In genomic region chr6:31100084-31100579, GRCm38 (mm10) we compare ENCODE assay signal across 10 mouse cellular contexts.
DNase-seq lines count a peak whose midpoint lies in the region; ATAC-seq and TF ChIP-seq lines count a peak whose summit lies in the region.
"Had no signal": no experiment of that assay in that cellular context is flagged by ENCODE, and none has a peak within 500 bp of the region (broad histone marks: within the 10 kb centered on the region; RNA-seq: fewer than 3 reads in every experiment).

No protein-coding gene starts in this region.

- H3K9me3 ChIP-seq in megakaryocyte, embryonic 14.5 days = no peaks in the 10 kb centered on the region
- no peaks in the 10 kb centered on the region for H3K9me3 ChIP-seq in heart, embryonic 12.5 days (replicated peaks)
- no peaks in the 10 kb centered on the region for H3K9me3 ChIP-seq in forebrain, postnatal 0 days (ENCODE audit: low read length)
- H3K9me3 ChIP-seq: embryonic facial prominence, embryonic 13.5 days; lung, embryonic 15.5 days had no signal

- H3K9ac ChIP-seq in heart, embryonic 12.5 days = no peak overlapping the region
- no peak overlapping the region for H3K9ac ChIP-seq in forebrain, postnatal 0 days
- H3K9ac ChIP-seq: embryonic facial prominence, embryonic 13.5 days; lung, embryonic 15.5 days had no signal

- peak; percentile 60 to 66 for DNase-seq in cerebellum, adult 18-20 months
- no peak for DNase-seq in cerebellum, postnatal 25 days
- DNase-seq in thymus, postnatal 25 days = peak; percentile 19
- no peak for DNase-seq in urinary bladder, adult 2 months (ENCODE audit: low spot score)
- no peak for DNase-seq in forebrain, postnatal 0 days

- H3K4me1 ChIP-seq in megakaryocyte, embryonic 14.5 days = peaks cover 98% of the 10 kb centered on the region
- peaks cover 42% of the 10 kb centered on the region for H3K4me1 ChIP-seq in heart, embryonic 12.5 days (replicated peaks)
- H3K4me1 ChIP-seq in forebrain, postnatal 0 days (ENCODE audit: insufficient read depth) = peaks cover 9% of the 10 kb centered on the region; the same call in 1 of the 2 replicates

- no peaks in the 10 kb centered on the region for H3K27me3 ChIP-seq in megakaryocyte, embryonic 14.5 days (replicated peaks)
- H3K27me3 ChIP-seq in heart, embryonic 12.5 days (replicated peaks) = no peaks in the 10 kb centered on the region
- no peaks in the 10 kb centered on the region for H3K27me3 ChIP-seq in forebrain, postnatal 0 days (ENCODE audit: insufficient read depth, low read length)
- H3K27me3 ChIP-seq: embryonic facial prominence, embryonic 13.5 days; lung, embryonic 15.5 days had no signal

- no peak for TF ChIP-seq CTCF in forebrain, postnatal 0 days (IDR thresholded peaks at IDR 0.05; ENCODE audit: low read depth)

- H3K4me2 ChIP-seq in heart, embryonic 12.5 days = peak overlapping the region; percentile 28; the same call in 1 of the 2 replicates
- no peak overlapping the region for H3K4me2 ChIP-seq in forebrain, postnatal 0 days (ENCODE audit: low read depth)
- H3K4me2 ChIP-seq: embryonic facial prominence, embryonic 13.5 days; lung, embryonic 15.5 days had no signal

- ATAC-seq in megakaryocyte, adult 5-6 weeks (ENCODE audit: poor library complexity, severe bottlenecking) = no peak
- 0 out of 2 replicates have a peak, but pooled peaks have one; percentile 39 for ATAC-seq in heart, embryonic 12.5 days (ENCODE audit: insufficient number of reproducible peaks, low FRiP score)
- no peak for ATAC-seq in forebrain, postnatal 0 days

- H3K36me3 ChIP-seq in megakaryocyte, embryonic 14.5 days (replicated peaks; ENCODE audit: low read length) = peaks cover 93% of the 10 kb centered on the region
- H3K36me3 ChIP-seq in heart, embryonic 12.5 days = no peaks in the 10 kb centered on the region
- H3K36me3 ChIP-seq in forebrain, postnatal 0 days (ENCODE audit: insufficient read depth) = no peaks in the 10 kb centered on the region
- H3K36me3 ChIP-seq: embryonic facial prominence, embryonic 13.5 days; lung, embryonic 15.5 days had no signal

- peak overlapping the region; percentile 57; the same call in 1 of the 2 replicates for H3K27ac ChIP-seq in heart, embryonic 12.5 days (ENCODE audit: poor library complexity, severe bottlenecking)
- no peak overlapping the region for H3K27ac ChIP-seq in forebrain, postnatal 0 days (ENCODE audit: low read depth, low read length)
- H3K27ac ChIP-seq: embryonic facial prominence, embryonic 13.5 days; lung, embryonic 15.5 days had no signal

- WGBS in heart, embryonic 12.5 days = 43% methylated on average over 12 of the region's 12 CpGs
- WGBS in forebrain, postnatal 0 days = 67% methylated on average over 12 of the region's 12 CpGs

- peak overlapping the region; percentile 72 for H3K4me3 ChIP-seq in megakaryocyte, embryonic 14.5 days (replicated peaks)
- H3K4me3 ChIP-seq in heart, embryonic 12.5 days = no peak overlapping the region
- no peak overlapping the region for H3K4me3 ChIP-seq in forebrain, postnatal 0 days (ENCODE audit: low read depth, low read length)
- H3K4me3 ChIP-seq: embryonic facial prominence, embryonic 13.5 days; lung, embryonic 15.5 days had no signal

Comparison
In these comparisons a context has a peak if more than half of its experiments do, and no peak if none do; other contexts are left out.
1. DNase-seq: peak in cerebellum, adult 18-20 months (2 of 2) and thymus, postnatal 25 days (single experiment); none in cerebellum, postnatal 25 days (0 of 2), urinary bladder, adult 2 months (single experiment) and forebrain, postnatal 0 days (single experiment).